Mouse (Mus musculus) heart, postnatal 14 days (tissue): ENCODE measurements around the gene Ccnl2. TPM values are rescaled to one million over a fixed set of nuclear protein-coding genes. Genes with fewer than 3 reads are reported as not detected.

Source experiments
- DNase-seq, 2 experiments: peaks; one replicate each; pipeline ENCODE4 v3.0.0; 2021 to 2022
- intact Hi-C: fragments of 180-260 bp; cut with DNase I; formaldehyde crosslinking; loops from one replicate; pipeline ENCODE4 v1.15.1; 2025
- total RNA-seq, 2 experiments: library from RNA; stranded (reverse); gene quantifications; 2 replicates each; pipeline ENCODE4 v1.2.3; 2021

Ccnl2 gene
- total RNA-seq, 2 experiments from 2014 or later = 49.1 to 55.8 TPM

- intact Hi-C loops = no loop called here
- peak; percentile 87 to 93 for DNase-seq
These were observed 21.5 kb downstream of the Ccnl2 start for GRCm38 (mm10) chr4:155833836-155834235.

- intact Hi-C loops = no loop called here
- DNase-seq = peak; percentile 63 to 69
These were observed 25.2 kb downstream of the Ccnl2 start for GRCm38 (mm10) chr4:155837404-155838010.

GRCm38 (mm10) chr4:155838187-155839153 lies 26.2 kb downstream of the Ccnl2 start:
- intact Hi-C loops = no loop called here

GRCm38 (mm10) chr4:155839483-155839910 lies 27.2 kb downstream of the Ccnl2 start, which contains the start of gene Mxra8:
TSS of gene Mxra8 (plus strand) at chr4:155839680.
- intact Hi-C loops = no loop called here
- DNase-seq = peak; percentile 89 to 91

More at GRCm38 (mm10) chr4:155838187-155839153, 26.2 kb downstream of the Ccnl2 start:
- DNase-seq = peak; percentile 65

- intact Hi-C loops = no loop called here
- peak in 1 of 2 experiments; percentile 21 for DNase-seq
These were observed 28.1 kb downstream of the Ccnl2 start for GRCm38 (mm10) chr4:155840076-155841002.

GRCm38 (mm10) chr4:155841003-155841454 lies 28.7 kb downstream of the Ccnl2 start:
- intact Hi-C loops = no loop called here
- DNase-seq = peak; percentile 67 to 76

- intact Hi-C loops = no loop called here
- no peak for DNase-seq
These were observed 29.5 kb downstream of the Ccnl2 start for GRCm38 (mm10) chr4:155841651-155842270.

GRCm38 (mm10) chr4:155843231-155843630 lies 30.9 kb downstream of the Ccnl2 start:
- intact Hi-C loops = no loop called here

GRCm38 (mm10) chr4:155846871-155847578 lies 34.7 kb downstream of the Ccnl2 start, which contains the start of gene Dvl1:
TSS of gene Dvl1 (plus strand) at chr4:155847402.
- intact Hi-C loops = loop anchor here (1.0 kb wide), 1 partner anchor 15 kb away; no protein-coding TSS in a partner anchor
- DNase-seq = peak; percentile 98 to 99

More at GRCm38 (mm10) chr4:155843231-155843630, 30.9 kb downstream of the Ccnl2 start:
- DNase-seq = no peak

- peak in 1 of 2 experiments; percentile 40 for DNase-seq
- intact Hi-C loops = loop anchor here (1.0 kb wide), 1 partner anchor 15 kb away; no protein-coding TSS in a partner anchor
These were observed 35.5 kb downstream of the Ccnl2 start for GRCm38 (mm10) chr4:155847591-155848352.

- no peak for DNase-seq
- intact Hi-C loops = no loop called here
These were observed 36.3 kb downstream of the Ccnl2 start for GRCm38 (mm10) chr4:155848434-155849095.

- intact Hi-C loops = no loop called here
- DNase-seq = no peak
These were observed 37.1 kb downstream of the Ccnl2 start for GRCm38 (mm10) chr4:155849391-155849790.

GRCm38 (mm10) chr4:155849792-155850451 lies 37.6 kb downstream of the Ccnl2 start:
- no peak for DNase-seq
- intact Hi-C loops = no loop called here

GRCm38 (mm10) chr4:155851368-155851767 lies 39.1 kb downstream of the Ccnl2 start:
- intact Hi-C loops = no loop called here
- DNase-seq = no peak

GRCm38 (mm10) chr4:155851951-155852411 lies 39.7 kb downstream of the Ccnl2 start:
- intact Hi-C loops = loop anchor here (2.0 kb wide), 1 partner anchor 15 kb away; no protein-coding TSS in a partner anchor

GRCm38 (mm10) chr4:155853421-155853820 lies 41.1 kb downstream of the Ccnl2 start:
- DNase-seq = no peak
- intact Hi-C loops = loop anchor here (2.0 kb wide), 1 partner anchor 13 kb away; no protein-coding TSS in a partner anchor

More at GRCm38 (mm10) chr4:155851951-155852411, 39.7 kb downstream of the Ccnl2 start:
- DNase-seq = peak in 1 of 2 experiments; percentile 31
